Mouse (Mus musculus): ENCODE data around the gene Ly75. TPM values are rescaled to one million over a fixed set of nuclear protein-coding genes. Genes with fewer than 3 reads are reported as not detected.

Gene Ly75
- total and polyA plus RNA-seq, 2 experiments from 2014 or later = 1.5 to 2.9 TPM

DNA sequence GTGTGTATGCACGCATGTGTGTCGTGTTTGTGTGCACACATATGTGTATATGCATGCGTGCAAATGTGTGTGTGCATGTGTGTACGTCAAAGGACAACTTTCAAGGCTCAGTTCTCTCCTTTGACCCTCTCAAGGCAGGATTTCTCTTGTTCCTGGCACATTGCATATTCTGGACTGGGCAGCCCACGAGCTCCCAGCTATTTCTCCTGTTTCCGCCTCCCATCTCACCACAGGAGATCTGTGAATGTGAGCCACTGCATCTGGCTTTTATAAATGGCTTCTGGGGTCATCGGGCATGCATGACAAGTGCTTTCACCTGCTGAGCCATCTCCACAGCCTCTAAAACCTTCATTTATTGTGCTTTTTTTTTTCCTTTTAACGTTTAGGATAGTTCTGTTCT lies 36.6 kb downstream of the Ly75 start:
- no peak for TF ChIP-seq CTCF (IDR thresholded peaks at IDR 0.05)
- H3K4me2 ChIP-seq (ENCODE audit: low read depth, low read length, poor library complexity, severe bottlenecking) = no peak overlapping the region
- H3K4me1 ChIP-seq (ENCODE audit: insufficient read depth, low read length) = no peaks in the 10 kb centered on the region
- H3K27ac ChIP-seq (ENCODE audit: low read depth, low read length) = no peak overlapping the region
- peak; percentile 25 for DNase-seq (ENCODE audit: low spot score)
- H3K27me3 ChIP-seq (ENCODE audit: insufficient read depth, low read length) = no peaks in the 10 kb centered on the region
- ATAC-seq (ENCODE audit: low FRiP score) = no peak
- 53% methylated on average over 8 of the region's 8 CpGs for WGBS
- no peaks in the 10 kb centered on the region for H3K36me3 ChIP-seq (ENCODE audit: insufficient read depth, low read length)
- H3K9me3 ChIP-seq (ENCODE audit: low read length) = no peaks in the 10 kb centered on the region
- H3K9ac ChIP-seq (replicated peaks; ENCODE audit: low read length, poor library complexity, severe bottlenecking) = no peak overlapping the region
- no peak overlapping the region for H3K4me3 ChIP-seq (ENCODE audit: low read depth, low read length)

DNA sequence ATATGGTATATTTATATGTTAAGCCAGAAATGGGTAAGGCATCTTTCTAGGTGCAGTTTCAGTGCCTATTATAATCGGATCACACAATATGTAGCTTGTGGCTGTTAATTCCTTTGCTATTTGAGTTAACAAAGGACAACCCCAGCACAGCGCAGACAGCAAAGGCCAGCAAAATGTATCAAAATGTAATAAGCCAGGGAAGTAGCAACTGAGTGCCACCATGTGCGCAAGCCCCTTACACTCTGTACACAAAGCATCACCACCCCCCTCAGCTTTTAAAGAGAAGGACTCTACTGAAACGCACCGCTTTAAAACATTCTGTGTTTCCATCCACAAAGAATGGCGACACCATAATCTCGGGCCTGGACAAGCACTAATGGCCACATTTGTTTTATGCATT lies 37.4 kb downstream of the Ly75 start:
- Histone ChIP-seq H3K9me3 (ENCODE audit: low read length) (no peaks in the 10 kb centered on the region), H3K27ac (ENCODE audit: low read depth, low read length) (no peak overlapping the region), H3K4me2 (ENCODE audit: low read depth, low read length, poor library complexity, severe bottlenecking) (no peak overlapping the region), H3K9ac (replicated peaks; ENCODE audit: low read length, poor library complexity, severe bottlenecking) (no peak overlapping the region), H3K4me3 (ENCODE audit: low read depth, low read length) (no peak overlapping the region), H3K4me1 (ENCODE audit: insufficient read depth, low read length) (no peaks in the 10 kb centered on the region), H3K36me3 (ENCODE audit: insufficient read depth, low read length) (no peaks in the 10 kb centered on the region), H3K27me3 (ENCODE audit: insufficient read depth, low read length) (no peaks in the 10 kb centered on the region)
- WGBS = 60% methylated on average over 7 of the region's 7 CpGs
- ATAC-seq (ENCODE audit: low FRiP score) (no peak), DNase-seq (ENCODE audit: low spot score) (no peak)
- TF ChIP-seq CTCF (IDR thresholded peaks at IDR 0.05) = no peak

DNA sequence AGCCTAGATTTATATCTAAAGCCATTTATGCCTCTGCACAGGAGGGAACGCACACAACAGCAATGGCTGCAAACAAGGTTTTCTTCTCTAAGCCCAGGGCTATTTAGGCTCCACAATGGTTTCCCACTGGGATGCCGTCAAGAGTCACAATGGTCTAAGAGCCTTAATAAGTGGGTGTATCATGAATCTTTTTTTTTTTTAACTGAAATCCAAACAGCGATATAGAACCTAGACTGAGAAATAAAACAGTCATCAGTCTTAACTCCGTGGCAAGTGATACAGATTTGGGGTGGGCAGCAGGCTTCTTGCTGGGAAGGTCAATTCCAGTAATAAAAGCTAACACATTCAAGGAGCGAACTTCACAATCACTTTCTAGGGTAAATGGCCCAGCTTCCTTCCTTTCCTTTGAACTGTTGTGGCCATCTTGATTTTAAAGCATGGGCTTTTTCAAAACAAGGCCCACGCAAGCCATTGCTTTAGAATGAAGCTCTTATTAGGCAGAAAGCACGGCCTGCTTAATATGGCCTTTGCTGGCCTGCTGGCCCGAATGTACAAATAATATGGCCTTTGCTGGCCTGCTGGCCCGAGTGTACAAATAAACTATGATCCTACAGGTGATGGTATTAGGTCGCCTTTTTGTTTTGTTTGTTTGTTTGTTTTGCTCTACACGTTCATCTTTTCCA lies 39.4 kb downstream of the Ly75 start:
- Histone ChIP-seq H3K27ac (ENCODE audit: low read depth, low read length) (no peak overlapping the region), H3K9me3 (ENCODE audit: low read length) (no peaks in the 10 kb centered on the region), H3K4me2 (ENCODE audit: low read depth, low read length, poor library complexity, severe bottlenecking) (no peak overlapping the region), H3K36me3 (ENCODE audit: insufficient read depth, low read length) (no peaks in the 10 kb centered on the region), H3K4me1 (ENCODE audit: insufficient read depth, low read length) (no peaks in the 10 kb centered on the region), H3K4me3 (ENCODE audit: low read depth, low read length) (no peak overlapping the region), H3K27me3 (ENCODE audit: insufficient read depth, low read length) (no peaks in the 10 kb centered on the region), H3K9ac (replicated peaks; ENCODE audit: low read length, poor library complexity, severe bottlenecking) (no peak overlapping the region)
- ATAC-seq (ENCODE audit: low FRiP score) = no peak
- WGBS = 41% methylated on average over 11 of the region's 11 CpGs
- DNase-seq (ENCODE audit: low spot score) = no peak
- TF ChIP-seq CTCF (IDR thresholded peaks at IDR 0.05) = no peak

DNA sequence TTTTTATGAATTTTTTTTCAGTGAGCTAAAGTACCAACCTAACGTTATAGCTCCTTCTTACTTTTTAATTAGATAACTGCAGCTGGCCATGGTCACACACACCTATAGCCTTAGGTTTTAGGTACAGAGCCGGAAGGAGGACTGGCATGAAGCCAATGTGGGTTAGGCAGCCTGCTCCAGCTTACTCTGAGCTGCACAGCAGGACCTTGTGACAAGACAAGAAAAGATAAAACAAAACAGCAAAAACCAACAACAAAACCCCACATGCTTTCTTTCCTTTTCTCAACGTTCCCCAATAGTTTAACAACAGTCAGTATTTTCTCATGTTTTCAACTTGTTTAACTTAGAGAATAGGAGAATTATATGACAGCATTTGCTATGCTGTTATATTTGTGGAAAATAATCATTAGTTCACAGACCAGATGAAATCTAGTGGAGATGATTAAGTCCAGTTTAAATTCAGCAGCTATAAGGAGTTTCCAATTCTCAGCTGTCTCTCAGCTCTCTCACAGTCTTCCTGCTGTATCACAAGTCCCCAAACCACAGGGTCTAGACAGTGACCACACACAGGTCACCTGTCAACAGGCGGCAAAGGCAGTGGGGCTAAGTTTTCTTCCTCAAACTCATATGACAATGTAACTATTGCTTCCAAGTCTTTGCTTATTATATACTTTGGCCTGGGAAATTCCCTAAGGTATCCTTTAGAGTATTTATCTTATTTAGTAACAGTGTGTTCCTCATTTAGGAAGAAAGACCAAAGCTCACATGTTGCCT lies 40.8 kb downstream of the Ly75 start:
- H3K4me1 ChIP-seq (ENCODE audit: insufficient read depth, low read length) = no peaks in the 10 kb centered on the region
- no peak for TF ChIP-seq CTCF (IDR thresholded peaks at IDR 0.05)
- H3K27ac ChIP-seq (ENCODE audit: low read depth, low read length) = no peak overlapping the region
- H3K9ac ChIP-seq (replicated peaks; ENCODE audit: low read length, poor library complexity, severe bottlenecking) = no peak overlapping the region
- no peak for ATAC-seq (ENCODE audit: low FRiP score)
- DNase-seq (ENCODE audit: low spot score) = no peak
- H3K9me3 ChIP-seq (ENCODE audit: low read length) = no peaks in the 10 kb centered on the region
- H3K27me3 ChIP-seq (ENCODE audit: insufficient read depth, low read length) = no peaks in the 10 kb centered on the region
- no peak overlapping the region for H3K4me3 ChIP-seq (ENCODE audit: low read depth, low read length)
- H3K36me3 ChIP-seq (ENCODE audit: insufficient read depth, low read length) = no peaks in the 10 kb centered on the region
- 48% methylated on average over 4 of the region's 4 CpGs for WGBS
- H3K4me2 ChIP-seq (ENCODE audit: low read depth, low read length, poor library complexity, severe bottlenecking) = no peak overlapping the region

DNA sequence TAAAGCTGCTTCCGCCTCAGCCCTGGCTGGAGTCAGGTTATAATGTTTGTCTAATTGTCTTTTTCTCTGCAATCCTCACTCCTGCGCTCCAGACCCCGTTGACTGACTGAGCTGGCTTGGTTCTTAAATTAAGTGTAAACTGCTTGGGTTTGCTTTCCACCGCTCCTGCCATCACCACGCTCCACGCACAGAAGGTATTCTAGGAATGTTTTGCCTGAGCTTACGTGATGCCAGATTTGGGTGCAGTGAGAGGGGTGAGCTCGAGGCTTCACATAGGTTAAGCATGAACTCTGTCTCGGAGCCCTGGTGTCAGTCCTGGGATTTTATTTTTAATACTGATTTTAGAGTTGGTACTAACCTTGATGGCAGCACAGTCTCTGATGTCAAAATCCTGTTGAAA lies 45.2 kb downstream of the Ly75 start:
- ATAC-seq (ENCODE audit: low FRiP score) = no peak

DNA sequence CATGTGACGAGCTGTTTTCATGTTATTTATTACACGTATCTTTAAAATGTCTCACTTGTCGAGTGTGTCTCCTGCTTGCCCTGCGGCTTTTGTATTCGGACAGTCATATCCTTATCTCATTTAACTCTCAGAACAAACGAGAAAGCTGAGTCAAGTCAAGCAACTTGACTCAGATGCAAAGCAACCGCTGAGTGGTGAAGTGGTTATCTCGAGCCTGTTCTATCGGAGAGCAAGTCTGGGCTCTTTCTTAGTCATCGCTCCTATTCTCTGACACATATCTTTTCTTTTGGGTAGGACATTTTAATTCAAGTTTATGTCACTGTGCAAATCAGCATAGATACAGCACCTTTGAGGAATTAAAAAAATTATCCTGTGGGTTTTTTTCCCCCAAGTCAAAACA lies 54.5 kb downstream of the Ly75 start:
- no peak for DNase-seq (ENCODE audit: low spot score)
- Histone ChIP-seq H3K36me3 (ENCODE audit: insufficient read depth, low read length) (no peaks in the 10 kb centered on the region), H3K9me3 (ENCODE audit: low read length) (no peaks in the 10 kb centered on the region), H3K9ac (replicated peaks; ENCODE audit: low read length, poor library complexity, severe bottlenecking) (no peak overlapping the region), H3K27ac (ENCODE audit: low read depth, low read length) (no peak overlapping the region), H3K27me3 (ENCODE audit: insufficient read depth, low read length) (no peaks in the 10 kb centered on the region), H3K4me3 (ENCODE audit: low read depth, low read length) (no peak overlapping the region), H3K4me2 (ENCODE audit: low read depth, low read length, poor library complexity, severe bottlenecking) (no peak overlapping the region), H3K4me1 (ENCODE audit: insufficient read depth, low read length) (no peaks in the 10 kb centered on the region)
- no peak for ATAC-seq (ENCODE audit: low FRiP score)
- 94% methylated on average over 10 of the region's 10 CpGs for WGBS
- TF ChIP-seq CTCF (IDR thresholded peaks at IDR 0.05) = no peak

More for the DNA sequence above, 45.2 kb downstream of the Ly75 start:
- H3K9ac ChIP-seq (replicated peaks; ENCODE audit: low read length, poor library complexity, severe bottlenecking) = no peak overlapping the region
- H3K4me1 ChIP-seq (ENCODE audit: insufficient read depth, low read length) = no peaks in the 10 kb centered on the region
- H3K36me3 ChIP-seq (ENCODE audit: insufficient read depth, low read length) = no peaks in the 10 kb centered on the region
- no peak overlapping the region for H3K4me3 ChIP-seq (ENCODE audit: low read depth, low read length)
- DNase-seq (ENCODE audit: low spot score) = no peak
- no peak overlapping the region for H3K27ac ChIP-seq (ENCODE audit: low read depth, low read length)
- no peaks in the 10 kb centered on the region for H3K9me3 ChIP-seq (ENCODE audit: low read length)
- H3K4me2 ChIP-seq (ENCODE audit: low read depth, low read length, poor library complexity, severe bottlenecking) = no peak overlapping the region
- WGBS = 33% methylated on average over 9 of the region's 9 CpGs
- TF ChIP-seq CTCF (IDR thresholded peaks at IDR 0.05) = no peak
- no peaks in the 10 kb centered on the region for H3K27me3 ChIP-seq (ENCODE audit: insufficient read depth, low read length)

Measured in midbrain, postnatal 0 days (tissue).